Mouse (Mus musculus) midbrain, embryonic 10.5 days (tissue): Measurements from ENCODE around the gene Trove2. TPM values are rescaled to one million over a fixed set of nuclear protein-coding genes. Genes with fewer than 3 reads are reported as not detected.

ENCODE experiments used
- DNase-seq: peaks from one replicate; pipeline ENCODE4 v3.0.0-alpha.2; 2017; ENCODE audit warnings: low spot score
- H3K27ac ChIP-seq: fragments of 300-500 bp; sonication (generic); replicated peaks from 2 replicates; pipeline ENCODE4 v1.5.1; 2016; ENCODE audit warnings: mild to moderate bottlenecking
- H3K27me3 ChIP-seq: fragments of 300-500 bp; sonication (generic); 2 replicates; pipeline ENCODE4 v1.6.1; 2016; ENCODE audit warnings: low read depth, mild to moderate bottlenecking; ENCODE audit not compliant: poor library complexity, severe bottlenecking
- H3K36me3 ChIP-seq: fragments of 300-500 bp; sonication (generic); 2 replicates; pipeline ENCODE4 v1.6.1; 2016; ENCODE audit warnings: mild to moderate bottlenecking, moderate library complexity
- H3K4me1 ChIP-seq: fragments of 300-500 bp; sonication (generic); 2 replicates; pipeline ENCODE4 v1.6.1; 2016
- H3K4me3 ChIP-seq: fragments of 300-500 bp; sonication (generic); 2 replicates; pipeline ENCODE4 v1.5.1; 2016; ENCODE audit warnings: mild to moderate bottlenecking, moderate library complexity
- H3K9me3 ChIP-seq: fragments of 300-500 bp; sonication (generic); replicated peaks from 2 replicates; pipeline ENCODE4 v1.6.1; 2016; ENCODE audit warnings: mild to moderate bottlenecking
- WGBS: fragments of 180-500 bp; shearing (Covaris S2); methylation state at CpG from one replicate; pipeline ENCODE4 v1.1.7; 2016; 5-methylcytosine and 5-hydroxymethylcytosine counted together
- polyA plus RNA-seq: library from polyadenylated mRNA; unstranded; fragments of >200 nt; fragmentation: Nextera tagmentation; extraction: Ambion mirVana; gene quantifications from 2 replicates; pipeline ENCODE4 v1.2.1, GENCODE M21; 2016

Gene Trove2
- 33.8 and 43.8 TPM in 2 replicates for polyA plus RNA-seq

GRCm38 (mm10) chr1:143776446-143777411 is at the start of gene Trove2, which contains the start of gene Uchl5:
Gene Trove2 (minus strand): TSS chr1:143777068.
Gene Uchl5 (plus strand): TSS chr1:143777272.
- Histone ChIP-seq H3K27me3 (no peaks in the 10 kb centered on the region), H3K9me3 (no peaks in the 10 kb centered on the region), H3K4me3 (peak within 1 kb of the TSS; percentile 91), H3K4me1 (peaks cover 35% of the 10 kb centered on the region), H3K27ac (peak within 1 kb of the TSS; percentile 92), H3K36me3 (peaks cover 12% of the 10 kb centered on the region; the same call in 1 of the 2 replicates)
- WGBS: under 1% methylated on average over 83 of the region's 84 CpGs
- peak; percentile 98 for DNase-seq

GRCm38 (mm10) chr1:143822677-143823076 is 45.8 kb upstream of the Trove2 start:
- DNase-seq: no peak
- Histone ChIP-seq H3K27me3 (no peaks in the 10 kb centered on the region), H3K9me3 (no peaks in the 10 kb centered on the region), H3K4me1 (peaks cover 37% of the 10 kb centered on the region), H3K4me3 (no peak overlapping the region), H3K27ac (peak overlapping the region; percentile 49; the same call in 1 of the 2 replicates), H3K36me3 (no peaks in the 10 kb centered on the region)
- WGBS: 90% methylated on average over 3 of the region's 3 CpGs

GRCm38 (mm10) chr1:143820096-143820877 is 43.4 kb upstream of the Trove2 start:
- Histone ChIP-seq H3K27ac (peak overlapping the region; percentile 80), H3K27me3 (no peaks in the 10 kb centered on the region), H3K4me1 (peaks cover 37% of the 10 kb centered on the region), H3K36me3 (no peaks in the 10 kb centered on the region), H3K4me3 (no peak overlapping the region), H3K9me3 (no peaks in the 10 kb centered on the region)
- 33% methylated on average over 2 of the region's 2 CpGs for WGBS
- DNase-seq: peak; percentile 52

- whole genome bisulfite sequencing: 50% methylated on average over 7 of the region's 7 CpGs
- Histone ChIP-seq H3K4me3 (no peak overlapping the region), H3K4me1 (peaks cover 5% of the 10 kb centered on the region; the same call in 1 of the 2 replicates), H3K36me3 (peaks cover 2% of the 10 kb centered on the region; the same call in 1 of the 2 replicates), H3K9me3 (no peaks in the 10 kb centered on the region), H3K27ac (no peak overlapping the region), H3K27me3 (no peaks in the 10 kb centered on the region)
- peak; percentile 76 for DNase-seq
Measured at GRCm38 (mm10) chr1:143813676-143814360, 37.0 kb upstream of the Trove2 start.

- no peaks in the 10 kb centered on the region for H3K9me3 ChIP-seq
- H3K36me3 ChIP-seq: peaks cover 19% of the 10 kb centered on the region
- no peak overlapping the region for H3K27ac ChIP-seq
- DNase-seq: no peak
- H3K4me3 ChIP-seq: no peak overlapping the region
- WGBS: 91% methylated on average over 6 of the region's 6 CpGs
- no peaks in the 10 kb centered on the region for H3K27me3 ChIP-seq
- H3K4me1 ChIP-seq: 0 out of 2 replicates have a peak, but pooled peaks cover 2% of the 10 kb centered on the region
Measured at GRCm38 (mm10) chr1:143809062-143809461, 32.2 kb upstream of the Trove2 start.

- Histone ChIP-seq H3K36me3 (peaks cover 24% of the 10 kb centered on the region), H3K27ac (no peak overlapping the region), H3K4me1 (no peaks in the 10 kb centered on the region), H3K4me3 (no peak overlapping the region), H3K27me3 (no peaks in the 10 kb centered on the region), H3K9me3 (no peaks in the 10 kb centered on the region)
- DNase-seq: no peak
- 50% methylated on average over 4 of the region's 4 CpGs for WGBS
Measured at GRCm38 (mm10) chr1:143803537-143803936, 26.7 kb upstream of the Trove2 start.

- WGBS: 75% methylated on average over 2 of the region's 2 CpGs
- Histone ChIP-seq H3K9me3 (no peaks in the 10 kb centered on the region), H3K4me3 (no peak overlapping the region), H3K36me3 (peaks cover 28% of the 10 kb centered on the region), H3K27ac (no peak overlapping the region), H3K4me1 (no peaks in the 10 kb centered on the region), H3K27me3 (no peaks in the 10 kb centered on the region)
- DNase-seq: peak; percentile 24
Measured at GRCm38 (mm10) chr1:143788584-143789227, 11.8 kb upstream of the Trove2 start.

GRCm38 (mm10) chr1:143777558-143778218 is 820 bp upstream of the Trove2 start:
- Histone ChIP-seq H3K9me3 (no peaks in the 10 kb centered on the region), H3K27ac (peak overlapping the region; percentile 92), H3K36me3 (peaks cover 12% of the 10 kb centered on the region; the same call in 1 of the 2 replicates), H3K4me3 (peak overlapping the region; percentile 91), H3K27me3 (no peaks in the 10 kb centered on the region), H3K4me1 (peaks cover 35% of the 10 kb centered on the region)
- under 1% methylated on average over 34 of the region's 39 CpGs for WGBS
- DNase-seq: no peak

GRCm38 (mm10) chr1:143773909-143774308 is 3.0 kb downstream of the Trove2 start:
- peaks cover 16% of the 10 kb centered on the region for H3K36me3 ChIP-seq
- no peaks in the 10 kb centered on the region for H3K27me3 ChIP-seq
- H3K9me3 ChIP-seq: no peaks in the 10 kb centered on the region
- no peak overlapping the region for H3K4me3 ChIP-seq
- 91% methylated on average over 6 of the region's 6 CpGs for WGBS
- peaks cover 39% of the 10 kb centered on the region for H3K4me1 ChIP-seq
- H3K27ac ChIP-seq: no peak overlapping the region
- no peak for DNase-seq

- Histone ChIP-seq H3K4me1 (peaks cover 30% of the 10 kb centered on the region), H3K9me3 (no peaks in the 10 kb centered on the region), H3K36me3 (peaks cover 20% of the 10 kb centered on the region), H3K27ac (no peak overlapping the region), H3K4me3 (no peak overlapping the region), H3K27me3 (no peaks in the 10 kb centered on the region)
- WGBS: 81% methylated on average over 7 of the region's 7 CpGs
- DNase-seq: no peak
Measured at GRCm38 (mm10) chr1:143773082-143773481, 3.8 kb downstream of the Trove2 start.

GRCm38 (mm10) chr1:143770444-143771109 is 6.3 kb downstream of the Trove2 start:
- DNase-seq: no peak
- Histone ChIP-seq H3K4me1 (peaks cover 28% of the 10 kb centered on the region), H3K4me3 (no peak overlapping the region), H3K27me3 (no peaks in the 10 kb centered on the region), H3K36me3 (peaks cover 32% of the 10 kb centered on the region), H3K27ac (no peak overlapping the region), H3K9me3 (no peaks in the 10 kb centered on the region)
- 54% methylated on average over 20 of the region's 20 CpGs for WGBS
